Mouse (Mus musculus): ENCODE results near the gene Prrt3.
A peak's percentile ranks its signal among the peaks of the same experiment; 100 is the strongest.

Gene Prrt3

GRCm38 (mm10) chr6:113492101-113492864, 9.4 kb downstream of the Prrt3 start:
- no peak for DNase-seq (ENCODE audit: extremely low read depth, low read depth, low spot score)

GRCm38 (mm10) chr6:113489410-113489809, 12.3 kb downstream of the Prrt3 start:
- no peak for DNase-seq (ENCODE audit: extremely low read depth, low read depth, low spot score)

- peak; percentile 80 for DNase-seq (ENCODE audit: extremely low read depth, low read depth, low spot score)
Measured at GRCm38 (mm10) chr6:113487125-113487576, 14.6 kb downstream of the Prrt3 start.

- DNase-seq (ENCODE audit: extremely low read depth, low read depth, low spot score), result no peak
Measured at GRCm38 (mm10) chr6:113483729-113484128, 18.0 kb downstream of the Prrt3 start.

DNA sequence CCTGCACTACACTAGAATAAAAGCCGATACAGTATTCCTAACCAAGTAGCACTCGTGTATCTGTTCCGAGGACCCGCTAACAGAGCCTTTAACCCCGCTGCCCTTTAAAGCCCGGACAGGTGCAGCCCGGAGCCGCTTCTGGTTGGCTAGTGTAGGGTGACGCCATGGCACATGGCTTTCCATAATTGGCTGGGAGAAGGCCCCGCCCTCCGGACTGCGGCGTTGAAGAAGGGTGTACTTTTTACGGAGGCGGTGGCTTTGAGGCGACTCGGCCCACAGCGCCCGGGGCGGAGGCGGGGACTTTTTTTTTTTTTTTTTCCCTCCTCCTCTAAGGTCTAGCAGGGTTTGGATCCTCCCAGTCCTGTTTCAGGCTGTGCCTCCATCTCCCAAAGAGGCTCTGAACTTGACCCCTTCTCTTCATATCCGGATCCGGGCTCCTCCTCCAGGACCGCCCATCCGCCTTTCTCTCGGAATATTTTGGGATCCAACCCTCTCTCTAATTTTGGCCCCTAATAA, 18.6 kb downstream of the Prrt3 start, which contains the start of gene Creld1:
Gene Creld1 (plus strand): TSS at position 198 of the 516 bp plus-strand sequence.
- peak; percentile 85 for DNase-seq (ENCODE audit: extremely low read depth, low read depth, low spot score)

DNA sequence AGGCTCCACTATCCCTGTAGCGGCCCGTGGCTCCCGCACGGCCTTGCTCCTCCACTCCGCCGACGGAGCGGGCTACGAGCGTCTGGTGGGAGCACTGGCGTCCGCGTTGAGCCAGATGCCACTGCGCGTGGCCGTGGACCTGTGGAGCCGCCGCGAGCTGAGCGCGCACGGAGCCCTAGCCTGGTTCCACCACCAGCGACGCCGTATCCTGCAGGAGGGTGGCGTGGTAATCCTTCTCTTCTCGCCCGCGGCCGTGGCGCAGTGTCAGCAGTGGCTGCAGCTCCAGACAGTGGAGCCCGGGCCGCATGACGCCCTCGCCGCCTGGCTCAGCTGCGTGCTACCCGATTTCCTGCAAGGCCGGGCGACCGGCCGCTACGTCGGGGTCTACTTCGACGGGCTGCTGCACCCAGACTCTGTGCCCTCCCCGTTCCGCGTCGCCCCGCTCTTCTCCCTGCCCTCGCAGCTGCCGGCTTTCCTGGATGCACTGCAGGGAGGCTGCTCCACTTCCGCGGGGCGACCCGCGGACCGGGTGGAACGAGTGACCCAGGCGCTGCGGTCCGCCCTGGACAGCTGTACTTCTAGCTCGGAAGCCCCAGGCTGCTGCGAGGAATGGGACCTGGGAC, 19.1 kb downstream of the Prrt3 start:
- no peak for DNase-seq (ENCODE audit: extremely low read depth, low read depth, low spot score)

- peak; percentile 99 for DNase-seq (ENCODE audit: extremely low read depth, low read depth, low spot score)
Measured at GRCm38 (mm10) chr6:113480555-113481373, 21.0 kb downstream of the Prrt3 start.

GRCm38 (mm10) chr6:113478906-113479305, 22.8 kb downstream of the Prrt3 start:
- DNase-seq (ENCODE audit: extremely low read depth, low read depth, low spot score), result no peak

DNA sequence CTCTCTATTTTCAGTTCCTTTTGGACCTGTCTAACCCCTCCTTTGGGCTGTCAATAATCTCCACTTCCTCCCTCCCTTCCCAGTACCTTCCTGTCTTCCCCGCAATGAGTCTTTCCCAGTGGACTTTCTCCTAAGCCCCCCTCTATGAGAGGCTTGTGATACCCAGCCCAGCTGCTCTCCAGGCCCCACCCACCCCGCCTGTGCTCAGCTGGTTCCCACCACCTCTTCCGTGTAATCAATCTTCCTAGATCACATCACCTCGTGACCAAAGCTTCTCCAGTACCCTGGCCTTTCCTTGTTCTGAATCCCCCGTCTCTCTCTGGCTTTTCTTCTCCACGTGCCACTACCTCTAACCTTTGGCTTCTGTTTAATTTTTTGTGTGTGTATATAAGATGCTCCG, 24.4 kb downstream of the Prrt3 start:
- DNase-seq (ENCODE audit: extremely low read depth, low read depth, low spot score), result no peak

DNA sequence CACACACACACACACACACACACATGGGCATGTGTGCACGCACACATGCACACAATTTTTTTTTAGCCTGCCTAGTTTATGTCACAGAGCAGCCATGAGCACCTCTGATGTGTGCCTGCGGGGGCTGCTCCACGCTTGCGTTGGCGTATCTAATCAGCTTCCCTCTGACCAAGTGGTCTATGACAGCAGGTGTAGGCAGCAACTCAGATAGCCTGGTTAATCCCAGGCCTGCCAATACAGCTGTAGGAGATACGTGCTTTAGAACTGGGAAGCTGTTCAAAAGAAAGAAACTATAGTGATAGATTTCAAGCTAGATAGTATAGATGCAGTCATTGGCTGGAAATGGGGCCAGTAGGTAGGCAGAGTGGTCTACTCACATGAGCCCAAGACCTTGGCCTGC, 28.0 kb downstream of the Prrt3 start:
- DNase-seq (ENCODE audit: extremely low read depth, low read depth, low spot score), result no peak

DNA sequence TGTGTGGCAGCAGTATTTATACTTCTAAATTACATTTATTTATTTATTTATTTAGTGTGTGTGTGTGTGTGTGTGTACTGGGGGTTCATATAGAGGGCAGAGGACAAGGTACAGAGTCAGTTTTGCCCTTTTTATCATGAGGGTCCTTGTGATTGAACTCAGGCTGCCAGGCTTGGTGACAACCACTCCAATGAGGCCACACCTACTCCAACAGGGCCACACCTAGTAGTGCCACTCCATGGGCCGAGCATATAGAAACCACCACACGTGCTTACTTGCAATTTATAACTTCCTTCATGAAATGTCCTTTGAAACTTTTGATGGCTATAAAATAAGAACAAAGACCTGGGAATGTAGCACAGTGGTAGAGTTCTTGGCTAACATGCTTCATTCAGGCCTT, 28.5 kb downstream of the Prrt3 start:
- DNase-seq (ENCODE audit: extremely low read depth, low read depth, low spot score), result no peak

DNA sequence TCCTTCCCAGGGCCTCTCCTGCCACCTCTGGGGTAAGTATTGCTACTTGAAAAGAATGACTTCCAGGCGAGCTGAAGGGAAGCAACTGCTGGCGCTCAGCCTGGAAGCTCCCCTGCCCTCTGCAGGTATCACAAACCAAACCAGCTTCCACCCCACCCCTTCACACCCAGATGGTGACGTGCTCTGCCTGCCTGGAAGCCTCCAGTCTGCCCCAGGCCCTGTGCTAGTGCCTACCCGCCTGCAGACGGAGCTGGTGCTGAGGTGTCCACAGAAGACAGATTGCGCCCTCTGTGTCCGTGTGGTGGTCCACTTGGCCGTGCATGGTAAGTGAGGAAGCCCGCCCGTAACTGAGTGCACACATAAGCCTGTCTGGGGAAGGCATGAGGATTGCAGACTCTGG, 29.7 kb downstream of the Prrt3 start:
- no peak for DNase-seq (ENCODE audit: extremely low read depth, low read depth, low spot score)

- peak; percentile 61 for DNase-seq (ENCODE audit: extremely low read depth, low read depth, low spot score)
Measured at GRCm38 (mm10) chr6:113471297-113471936, 30.3 kb downstream of the Prrt3 start, which contains the start of gene Il17rc. Gene Il17rc (plus strand): TSS chr6:113471427.

DNA sequence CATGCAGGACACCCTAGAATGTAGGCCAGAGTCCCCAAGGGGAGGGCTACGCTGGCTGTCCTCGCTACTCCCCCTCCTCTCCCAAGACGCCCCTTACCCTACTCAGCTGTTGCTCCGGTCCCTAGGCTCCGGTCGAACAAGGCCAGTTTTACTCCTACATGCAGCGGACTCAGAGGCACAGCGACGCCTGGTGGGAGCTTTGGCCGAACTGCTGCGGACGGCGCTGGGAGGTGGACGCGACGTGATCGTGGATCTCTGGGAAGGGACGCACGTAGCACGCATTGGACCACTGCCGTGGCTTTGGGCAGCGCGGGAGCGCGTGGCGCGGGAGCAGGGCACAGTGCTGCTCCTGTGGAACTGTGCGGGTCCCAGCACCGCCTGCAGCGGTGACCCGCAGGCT, 32.3 kb downstream of the Prrt3 start:
- no peak for DNase-seq (ENCODE audit: extremely low read depth, low read depth, low spot score)

GRCm38 (mm10) chr6:113469021-113469420, 32.7 kb downstream of the Prrt3 start:
- no peak for DNase-seq (ENCODE audit: extremely low read depth, low read depth, low spot score)

DNA sequence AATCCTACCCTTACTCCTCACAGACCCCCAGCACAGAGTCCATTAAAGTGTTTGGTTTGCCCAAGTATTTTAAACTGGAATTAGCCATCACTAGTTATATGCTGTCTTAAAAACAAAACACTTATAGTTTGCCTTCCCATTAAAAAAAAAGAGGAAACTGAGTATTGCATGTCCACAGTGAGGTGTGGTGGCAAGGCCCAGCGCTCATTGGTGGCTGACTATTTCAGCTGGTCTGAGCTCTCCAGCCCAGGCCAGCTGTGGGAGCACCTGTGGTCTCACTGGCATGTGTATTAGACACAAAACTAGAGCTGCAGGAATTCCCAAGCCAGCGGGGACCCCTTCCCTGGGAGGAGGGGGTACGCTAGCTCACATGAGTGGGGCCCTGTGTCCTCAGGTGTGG, 33.2 kb downstream of the Prrt3 start:
- DNase-seq (ENCODE audit: extremely low read depth, low read depth, low spot score), result no peak

- DNase-seq (ENCODE audit: extremely low read depth, low read depth, low spot score), result no peak
Measured at GRCm38 (mm10) chr6:113465602-113466001, 36.1 kb downstream of the Prrt3 start.

DNA sequence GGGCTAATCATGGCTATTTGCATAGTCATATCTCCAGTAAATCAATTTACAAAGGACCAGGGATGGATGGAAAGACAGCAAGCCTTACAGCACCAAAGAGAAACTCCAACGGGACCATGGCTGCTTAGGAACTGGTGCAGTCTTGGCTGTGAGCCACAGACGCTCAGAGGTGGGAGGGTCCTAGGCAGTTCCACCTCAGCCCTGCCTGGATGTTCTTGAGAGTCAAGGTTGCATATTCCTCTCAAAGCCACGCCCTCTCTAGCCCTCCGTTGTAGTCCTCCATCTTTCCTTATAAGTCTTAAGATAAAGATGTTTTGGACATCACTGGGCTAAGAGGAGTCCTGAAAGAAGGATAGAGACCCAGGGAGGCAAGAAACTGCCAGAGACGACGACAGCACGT, 37.7 kb downstream of the Prrt3 start:
- DNase-seq (ENCODE audit: extremely low read depth, low read depth, low spot score), result no peak

GRCm38 (mm10) chr6:113458635-113459034, 43.1 kb downstream of the Prrt3 start:
- no peak for DNase-seq (ENCODE audit: extremely low read depth, low read depth, low spot score)

- DNase-seq (ENCODE audit: extremely low read depth, low read depth, low spot score), result no peak
Measured at GRCm38 (mm10) chr6:113457952-113458534, 43.7 kb downstream of the Prrt3 start, which contains the start of gene Il17re. Gene Il17re (plus strand): TSS chr6:113458484.
